Comparison of ENCODE assay signal across 8 mouse cellular contexts in the genomic region with DNA sequence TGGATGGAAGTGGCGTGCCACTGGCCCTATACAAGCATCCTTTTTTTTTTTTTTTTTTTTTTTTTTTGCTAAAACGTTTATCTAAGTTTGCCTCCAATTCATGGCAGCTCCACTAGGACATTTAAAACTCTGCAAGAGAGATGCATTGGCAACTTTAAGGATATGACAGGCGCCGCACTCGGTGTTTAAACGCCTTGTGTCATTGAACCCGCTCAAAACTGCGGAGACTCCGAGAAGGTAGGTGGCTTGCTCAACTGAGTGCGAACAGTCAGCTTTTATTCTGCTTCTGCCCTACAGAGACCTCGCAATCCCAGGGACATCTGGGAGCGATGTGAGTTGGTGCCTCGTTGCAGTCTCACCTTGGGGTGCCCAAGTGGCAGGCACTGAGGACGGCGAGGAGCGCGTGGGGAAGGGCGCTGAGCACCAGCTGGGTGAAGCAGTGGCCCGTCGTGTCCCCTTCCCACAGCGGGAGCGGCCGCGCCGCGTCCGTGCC. TPM values are rescaled to one million over a fixed set of nuclear protein-coding genes. Genes with fewer than 3 reads are reported as not detected.
DNase-seq lines count a peak whose midpoint lies in the region; ATAC-seq and TF ChIP-seq lines count a peak whose summit lies in the region.

No protein-coding gene starts in this region.

- H3K9me3 ChIP-seq in kidney, embryonic 15.5 days (replicated peaks) = no peaks in the 10 kb centered on the region
- no peaks in the 10 kb centered on the region for H3K9me3 ChIP-seq in hindbrain, embryonic 11.5 days (ENCODE audit: control insufficient read depth, low read length)
- no peaks in the 10 kb centered on the region for H3K9me3 ChIP-seq in midbrain, embryonic 14.5 days (ENCODE audit: control insufficient read depth, low read length)

- H3K27me3 ChIP-seq in kidney, embryonic 15.5 days = 0 out of 2 replicates have a peak, but pooled peaks cover 6% of the 10 kb centered on the region
- no peaks in the 10 kb centered on the region; the same call in 1 of the 2 replicates for H3K27me3 ChIP-seq in hindbrain, embryonic 11.5 days (ENCODE audit: control insufficient read depth, insufficient read depth, low read length)
- no peaks in the 10 kb centered on the region for H3K27me3 ChIP-seq in midbrain, embryonic 14.5 days (ENCODE audit: control insufficient read depth, insufficient read depth, low read length)

- H3K4me2 ChIP-seq in kidney, embryonic 15.5 days = peak overlapping the region; percentile 90
- H3K4me2 ChIP-seq in hindbrain, embryonic 11.5 days (replicated peaks; ENCODE audit: low read depth, low read length) = peak overlapping the region; percentile 87
- peak overlapping the region; percentile 82 for H3K4me2 ChIP-seq in midbrain, embryonic 14.5 days (ENCODE audit: low read length)

- no peak for DNase-seq in kidney, postnatal 10 days
- no peak for DNase-seq in hindbrain, embryonic 11.5 days (ENCODE audit: low spot score)
- DNase-seq in midbrain, embryonic 14.5 days = no peak
- no peak for DNase-seq in adrenal gland, postnatal 14 days
- DNase-seq in adrenal gland, postnatal 36 days = no peak
- no peak for DNase-seq in gastrocnemius, postnatal 10 days

- peaks cover 10% of the 10 kb centered on the region for H3K4me1 ChIP-seq in kidney, embryonic 15.5 days
- H3K4me1 ChIP-seq in bone marrow, adult 2 months (ENCODE audit: control insufficient read depth, insufficient read depth, low read length) = no peaks in the 10 kb centered on the region; the same call in 1 of the 2 replicates
- no peaks in the 10 kb centered on the region for H3K4me1 ChIP-seq in hindbrain, embryonic 11.5 days (replicated peaks; ENCODE audit: control insufficient read depth, insufficient read depth, low read length)
- H3K4me1 ChIP-seq in midbrain, embryonic 14.5 days (ENCODE audit: control insufficient read depth, insufficient read depth, low read length) = peaks cover 9% of the 10 kb centered on the region; the same call in 1 of the 2 replicates

- TF ChIP-seq CTCF in bone marrow, adult 2 months (IDR thresholded peaks at IDR 0.05; ENCODE audit: control insufficient read depth, insufficient read depth, low read length) = no peak

- 2% methylated on average over 27 of the region's 27 CpGs for WGBS in kidney, embryonic 15.5 days
- WGBS in bone marrow, adult 2 months = 4% methylated on average over 27 of the region's 27 CpGs
- 7% methylated on average over 20 of the region's 27 CpGs for whole genome bisulfite sequencing in hindbrain, embryonic 11.5 days
- WGBS in midbrain, embryonic 14.5 days = 3% methylated on average over 27 of the region's 27 CpGs

- ATAC-seq in kidney, embryonic 15.5 days (replicated peaks; ENCODE audit: low FRiP score) = peak; percentile 59; the same call in 1 of the 2 replicates
- no peak for ATAC-seq in hindbrain, embryonic 11.5 days (ENCODE audit: low FRiP score)
- no peak for ATAC-seq in midbrain, embryonic 14.5 days (ENCODE audit: low FRiP score, low TSS enrichment)

- H3K36me3 ChIP-seq in kidney, embryonic 15.5 days = peaks cover 7% of the 10 kb centered on the region; the same call in 1 of the 2 replicates
- H3K36me3 ChIP-seq in hindbrain, embryonic 11.5 days (ENCODE audit: control insufficient read depth, insufficient read depth, low read length) = no peaks in the 10 kb centered on the region
- H3K36me3 ChIP-seq in midbrain, embryonic 14.5 days (ENCODE audit: control insufficient read depth, insufficient read depth, low read length) = peaks cover 11% of the 10 kb centered on the region; the same call in 1 of the 2 replicates

- H3K27ac ChIP-seq in kidney, embryonic 15.5 days = peak overlapping the region; percentile 97
- peak overlapping the region; percentile 84 for H3K27ac ChIP-seq in bone marrow, adult 2 months (ENCODE audit: control insufficient read depth, insufficient read depth, low read depth, low read length, poor library complexity)
- peak overlapping the region; percentile 91 for H3K27ac ChIP-seq in hindbrain, embryonic 11.5 days (ENCODE audit: low read depth, low read length)
- peak overlapping the region; percentile 91 for H3K27ac ChIP-seq in midbrain, embryonic 14.5 days (replicated peaks; ENCODE audit: low read depth, low read length)

- H3K9ac ChIP-seq in kidney, embryonic 15.5 days = peak overlapping the region; percentile 88
- H3K9ac ChIP-seq in hindbrain, embryonic 11.5 days (ENCODE audit: low read depth, low read length) = peak overlapping the region; percentile 88
- peak overlapping the region; percentile 87 for H3K9ac ChIP-seq in midbrain, embryonic 14.5 days (replicated peaks; ENCODE audit: low read length)

- H3K4me3 ChIP-seq in kidney, embryonic 15.5 days (replicated peaks) = peak overlapping the region; percentile 77
- H3K4me3 ChIP-seq in bone marrow, adult 2 months (replicated peaks; ENCODE audit: control insufficient read depth, low read depth, low read length) = peak overlapping the region; percentile 92
- peak overlapping the region; percentile 67 for H3K4me3 ChIP-seq in hindbrain, embryonic 11.5 days (ENCODE audit: low read depth, low read length)
- peak overlapping the region; percentile 75 for H3K4me3 ChIP-seq in midbrain, embryonic 14.5 days (replicated peaks; ENCODE audit: low read depth, low read length)

- TF ChIP-seq POLR2A in bone marrow, adult 2 months (IDR thresholded peaks at IDR 0.05; ENCODE audit: borderline replicate concordance, control insufficient read depth, low read depth, low read length) = no peak

RNA-seq across cellular contexts. Expression of gene Abcc10, which starts 0.7 kb away (rescaled TPM):
- 5.8 and 6.3 TPM in 2 replicates for polyA plus RNA-seq in kidney, embryonic 15.5 days (2015; fragmentation: Nextera tagmentation; extraction: Ambion mirVana)
- 4.0 and 9.0 TPM in 2 replicates for polyA plus RNA-seq in bone marrow, adult 2 months (2011; ENCODE audit: insufficient read depth, insufficient read length, low replicate concordance, missing spikeins)
- 3.8 and 4.8 TPM in 2 replicates for polyA plus RNA-seq in hindbrain, embryonic 11.5 days (2014; fragmentation: Nextera tagmentation; extraction: Ambion mirVana)
- 8.5 and 9.6 TPM in 2 replicates for polyA plus RNA-seq in midbrain, embryonic 14.5 days (2014; fragmentation: Nextera tagmentation; extraction: Ambion mirVana)
- 10.1 and 11.5 TPM in 2 replicates for total RNA-seq in adrenal gland, postnatal 14 days (2021)
- total RNA-seq in adrenal gland, postnatal 36 days (2021) = 1 to 10 TPM; 6.8 to 7.4 TPM
- total RNA-seq in gastrocnemius, postnatal 10 days (2021) = 1 to 10 TPM; 3.5 to 4.2 TPM

RNA-seq across cellular contexts. Expression of gene Dlk2, which starts 30.2 kb away (rescaled TPM):
- 0.42 and 0.85 TPM in 2 replicates for polyA plus RNA-seq in kidney, embryonic 15.5 days (2015; fragmentation: Nextera tagmentation; extraction: Ambion mirVana)
- polyA plus RNA-seq in bone marrow, adult 2 months (2011; ENCODE audit: insufficient read depth, insufficient read length, low replicate concordance, missing spikeins) = not detected in 2 replicates
- polyA plus RNA-seq in hindbrain, embryonic 11.5 days (2014; fragmentation: Nextera tagmentation; extraction: Ambion mirVana) = 1.3 and 1.8 TPM in 2 replicates
- polyA plus RNA-seq in midbrain, embryonic 14.5 days (2014; fragmentation: Nextera tagmentation; extraction: Ambion mirVana) = 13.7 and 22.2 TPM in 2 replicates
- 0.41 and 0.44 TPM in 2 replicates for total RNA-seq in adrenal gland, postnatal 14 days (2021)
- total RNA-seq in adrenal gland, postnatal 36 days (2021) = under 1 TPM in 1 of 2 experiments, not detected in 1; 0.33 TPM
- under 1 TPM; 0.35 to 0.79 TPM for total RNA-seq in gastrocnemius, postnatal 10 days (2021)

RNA-seq across cellular contexts. Expression of gene Tjap1, which starts 44.6 kb away (rescaled TPM):
- polyA plus RNA-seq in kidney, embryonic 15.5 days (2015; fragmentation: Nextera tagmentation; extraction: Ambion mirVana) = 40.3 and 47.7 TPM in 2 replicates
- polyA plus RNA-seq in bone marrow, adult 2 months (2011; ENCODE audit: insufficient read depth, insufficient read length, low replicate concordance, missing spikeins) = 20.0 and 28.9 TPM in 2 replicates
- polyA plus RNA-seq in hindbrain, embryonic 11.5 days (2014; fragmentation: Nextera tagmentation; extraction: Ambion mirVana) = 43.4 and 47.4 TPM in 2 replicates
- polyA plus RNA-seq in midbrain, embryonic 14.5 days (2014; fragmentation: Nextera tagmentation; extraction: Ambion mirVana) = 23.5 and 24.1 TPM in 2 replicates
- 44.1 and 44.2 TPM in 2 replicates for total RNA-seq in adrenal gland, postnatal 14 days (2021)
- 10 to 100 TPM; 46.1 to 49.9 TPM for total RNA-seq in adrenal gland, postnatal 36 days (2021)
- total RNA-seq in gastrocnemius, postnatal 10 days (2021) = 10 to 100 TPM; 42.3 to 64.0 TPM

RNA-seq across cellular contexts. Expression of gene Zfp318, which starts 56.1 kb away (rescaled TPM):
- polyA plus RNA-seq in kidney, embryonic 15.5 days (2015; fragmentation: Nextera tagmentation; extraction: Ambion mirVana) = 9.9 and 10.3 TPM in 2 replicates
- polyA plus RNA-seq in bone marrow, adult 2 months (2011; ENCODE audit: insufficient read depth, insufficient read length, low replicate concordance, missing spikeins) = 14.0 and 16.1 TPM in 2 replicates
- polyA plus RNA-seq in hindbrain, embryonic 11.5 days (2014; fragmentation: Nextera tagmentation; extraction: Ambion mirVana) = 16.5 and 20.7 TPM in 2 replicates
- polyA plus RNA-seq in midbrain, embryonic 14.5 days (2014; fragmentation: Nextera tagmentation; extraction: Ambion mirVana) = 26.2 and 28.0 TPM in 2 replicates
- total RNA-seq in adrenal gland, postnatal 14 days (2021) = 28.7 and 37.0 TPM in 2 replicates
- total RNA-seq in adrenal gland, postnatal 36 days (2021) = 10 to 100 TPM; 23.3 to 29.0 TPM
- total RNA-seq in gastrocnemius, postnatal 10 days (2021) = 10 to 100 TPM; 17.5 to 24.1 TPM
